Mouse (Mus musculus) kidney, adult 2 months (tissue): Measurements from ENCODE around the gene Plod2. TPM values are rescaled to one million over a fixed set of nuclear protein-coding genes. Genes with fewer than 3 reads are reported as not detected.

Source experiments
- DNase-seq: peaks from one replicate; pipeline ENCODE4 v3.0.0; 2021
- H3K27ac ChIP-seq: fragments of 200-500 bp; 2 replicates; pipeline ENCODE4 v1.5.1; 2012; ENCODE audit warnings: low read depth, low read length, control low read depth, inconsistent platforms; ENCODE audit not compliant: insufficient read depth
- H3K27me3 ChIP-seq: fragments of 200-500 bp; replicated peaks from 2 replicates; pipeline ENCODE4 v1.6.1; 2012; ENCODE audit warnings: mild to moderate bottlenecking, moderate library complexity, low read length, inconsistent platforms; ENCODE audit not compliant: control insufficient read depth, insufficient read depth
- H3K36me3 ChIP-seq: fragments of 200-500 bp; 2 replicates; pipeline ENCODE4 v1.6.1; 2012; ENCODE audit warnings: mild to moderate bottlenecking, moderate library complexity, low read length, inconsistent platforms; ENCODE audit not compliant: control insufficient read depth, insufficient read depth
- H3K4me1 ChIP-seq: fragments of 200-500 bp; 2 replicates; pipeline ENCODE4 v1.6.1; 2011; ENCODE audit warnings: low read length; ENCODE audit not compliant: control insufficient read depth, insufficient read depth
- H3K4me3 ChIP-seq: fragments of 200-500 bp; 2 replicates; pipeline ENCODE4 v1.5.1; 2011; ENCODE audit warnings: mild to moderate bottlenecking, low read depth, low read length, control low read depth; ENCODE audit not compliant: insufficient read depth
- CTCF ChIP-seq: fragments of 200-500 bp; conservative IDR thresholded peaks from 2 replicates; pipeline ENCODE4 v1.5.1; 2011; ENCODE audit warnings: low read depth, mild to moderate bottlenecking, control low read depth, low read length, moderate library complexity, mixed read lengths; ENCODE audit not compliant: insufficient read depth, insufficient read length
- POLR2A ChIP-seq: fragments of 200-500 bp; IDR thresholded peaks from one replicate; pipeline ENCODE4 v1.6.1; 2011; ENCODE audit warnings: low read depth, low read length, control low read depth
- WGBS: fragments of 180-500 bp; shearing (Covaris S2); methylation state at CpG from one replicate; pipeline ENCODE4 v1.1.7; 2018; 5-methylcytosine and 5-hydroxymethylcytosine counted together
- polyA plus RNA-seq: library from polyadenylated mRNA; depleted of rRNA; stranded (reverse); fragments of >200 nt; gene quantifications from 2 replicates; pipeline ENCODE4 v1.2.3, GENCODE M21; 2012; rRNA removed

Gene Plod2
- 11.3 and 11.4 TPM in 2 replicates for polyA plus RNA-seq

DNA sequence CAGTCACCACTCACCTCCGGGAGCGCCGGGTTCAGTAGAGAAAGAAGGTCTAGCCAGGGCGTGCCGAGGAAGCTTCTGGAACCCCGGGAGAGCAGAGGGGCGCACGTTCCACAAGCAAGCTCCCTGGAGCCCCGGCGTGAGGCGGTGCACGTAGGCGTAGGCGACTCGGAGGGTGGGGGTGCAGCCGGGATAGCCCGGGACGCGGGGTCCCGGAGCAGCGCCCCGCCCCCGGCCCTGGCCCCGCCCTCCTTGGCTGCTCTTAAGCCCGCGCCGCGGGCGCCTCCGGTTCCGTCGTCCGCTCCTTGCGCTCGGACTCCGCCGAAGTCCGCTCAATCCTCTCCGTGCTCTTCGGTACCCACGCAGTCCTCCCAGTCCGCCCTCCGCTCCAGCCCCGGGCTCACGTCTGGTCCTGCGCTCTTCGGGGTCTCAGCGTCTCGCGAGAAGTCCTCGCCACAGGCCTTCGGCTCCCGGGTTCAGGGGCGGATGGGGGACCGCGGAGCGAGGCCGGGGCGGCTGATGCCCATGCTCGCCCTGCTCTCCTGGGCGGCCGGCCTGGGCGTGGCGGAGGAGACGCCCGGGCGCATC lies at the start of gene Plod2:
Gene Plod2 (plus strand): TSS at position 247 of the 585 bp plus-strand sequence.
- DNase-seq: peak; percentile 84
- Histone ChIP-seq H3K36me3 (no peaks in the 10 kb centered on the region), H3K4me3 (peak within 1 kb of the TSS; percentile 84), H3K4me1 (peaks cover 4% of the 10 kb centered on the region; the same call in 1 of the 2 replicates), H3K27me3 (no peaks in the 10 kb centered on the region), H3K27ac (peak within 1 kb of the TSS; percentile 62; the same call in 1 of the 2 replicates)
- under 1% methylated on average over 65 of the region's 67 CpGs for WGBS
- TF ChIP-seq CTCF (no peak), POLR2A (peak; percentile 17)

DNA sequence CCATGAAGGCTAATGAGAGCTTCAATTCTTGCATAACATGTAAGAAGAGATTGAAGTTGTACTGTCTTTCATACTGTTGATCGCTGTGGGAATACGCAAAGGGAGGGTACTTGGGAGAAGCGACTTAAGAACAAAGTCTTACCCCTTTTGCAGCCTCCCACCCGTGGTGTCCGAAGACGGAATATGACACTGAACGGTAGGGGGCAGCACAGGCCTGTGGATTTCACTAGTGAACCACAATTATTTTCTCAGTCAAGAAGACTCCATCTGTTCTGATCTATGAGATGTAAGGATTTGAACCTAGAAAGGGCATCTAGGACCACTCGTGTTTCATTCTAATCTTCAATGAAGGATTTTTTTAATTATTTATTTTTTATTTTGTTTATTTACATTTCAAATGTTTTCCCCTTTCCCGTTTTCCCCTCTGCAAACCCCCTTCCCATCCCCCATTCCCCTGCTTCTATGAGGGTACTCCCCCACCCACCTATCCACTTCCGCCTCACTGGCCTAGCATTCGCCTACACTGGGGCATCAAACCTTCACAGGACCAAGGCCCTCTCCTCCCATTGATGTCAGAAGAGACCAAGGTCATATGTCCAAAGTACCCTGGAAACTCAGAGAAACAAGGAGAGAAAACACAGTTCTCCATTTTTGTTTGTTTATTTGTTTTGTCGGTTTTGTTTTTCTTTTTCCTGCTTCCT lies 42.2 kb upstream of the Plod2 start:
- H3K36me3 ChIP-seq: no peaks in the 10 kb centered on the region
- H3K4me3 ChIP-seq: no peak overlapping the region
- no peaks in the 10 kb centered on the region for H3K27me3 ChIP-seq
- TF ChIP-seq CTCF (peak; percentile 81), POLR2A (no peak)
- WGBS: 31% methylated on average over 12 of the region's 12 CpGs
- H3K27ac ChIP-seq: no peak overlapping the region
- H3K4me1 ChIP-seq: no peaks in the 10 kb centered on the region
- peak; percentile 85 for DNase-seq

DNA sequence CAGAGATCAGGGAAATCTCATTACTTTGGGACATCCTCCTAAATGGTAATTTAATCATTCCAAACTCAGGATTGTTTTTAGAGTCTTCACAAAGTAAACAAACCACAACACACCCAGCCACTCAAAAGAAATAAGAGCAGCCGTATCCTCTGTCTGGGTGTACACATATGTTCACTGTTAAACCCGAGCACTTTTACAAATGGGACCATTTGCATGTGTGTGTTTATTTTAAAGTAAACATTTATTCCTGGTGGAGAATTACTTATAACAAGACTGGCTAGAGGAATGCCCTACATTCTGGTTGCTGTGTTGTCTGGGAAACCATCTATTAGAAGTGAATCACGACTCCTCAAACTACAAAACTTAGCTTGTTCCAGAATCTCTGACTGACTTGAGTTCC lies 37.8 kb upstream of the Plod2 start:
- no peak for DNase-seq

GRCm38 (mm10) chr9:92504889-92505288 lies 37.1 kb upstream of the Plod2 start:
- TF ChIP-seq CTCF: no peak
- no peak for TF ChIP-seq POLR2A
- no peak overlapping the region for H3K4me3 ChIP-seq
- WGBS: 36% methylated on average over 1 of the region's 1 CpGs

More for the DNA sequence above, 37.8 kb upstream of the Plod2 start:
- no peaks in the 10 kb centered on the region for H3K27me3 ChIP-seq
- no peak overlapping the region for H3K4me3 ChIP-seq
- H3K4me1 ChIP-seq: no peaks in the 10 kb centered on the region
- no peaks in the 10 kb centered on the region for H3K36me3 ChIP-seq
- TF ChIP-seq POLR2A: no peak
- TF ChIP-seq CTCF: no peak
- WGBS: 51% methylated on average over 3 of the region's 3 CpGs
- H3K27ac ChIP-seq: no peak overlapping the region

GRCm38 (mm10) chr9:92511696-92512095 lies 30.3 kb upstream of the Plod2 start:
- DNase-seq: no peak
- H3K36me3 ChIP-seq: no peaks in the 10 kb centered on the region
- H3K27me3 ChIP-seq: no peaks in the 10 kb centered on the region
- TF ChIP-seq POLR2A: no peak
- no peak for TF ChIP-seq CTCF
- no peak overlapping the region for H3K27ac ChIP-seq
- H3K4me3 ChIP-seq: no peak overlapping the region
- no peaks in the 10 kb centered on the region for H3K4me1 ChIP-seq

More at GRCm38 (mm10) chr9:92504889-92505288, 37.1 kb upstream of the Plod2 start:
- no peak for DNase-seq
- Histone ChIP-seq H3K27ac (no peak overlapping the region), H3K36me3 (no peaks in the 10 kb centered on the region), H3K4me1 (no peaks in the 10 kb centered on the region), H3K27me3 (no peaks in the 10 kb centered on the region)

DNA sequence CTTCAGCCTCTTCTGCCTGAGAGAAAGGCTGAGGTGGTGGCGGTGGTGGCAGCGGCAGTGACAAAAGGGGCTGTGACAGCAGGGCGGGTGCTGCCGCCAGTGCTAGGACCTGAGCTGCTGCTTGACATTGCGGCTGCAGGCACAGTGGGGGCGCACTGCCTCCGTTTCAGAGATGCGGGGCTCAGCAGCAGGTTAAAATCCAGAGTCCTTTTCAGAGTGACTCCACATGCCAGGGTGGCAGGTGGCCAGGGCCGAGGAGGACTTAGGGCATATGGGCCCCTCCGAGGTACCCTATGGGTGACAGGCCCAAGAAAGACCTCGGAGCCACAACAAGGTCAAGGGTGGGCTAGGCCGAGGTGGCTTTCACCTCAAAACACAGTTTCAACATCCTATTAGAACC lies 25.0 kb upstream of the Plod2 start:
- no peak overlapping the region for H3K4me3 ChIP-seq
- WGBS: 94% methylated on average over 12 of the region's 12 CpGs
- TF ChIP-seq CTCF: no peak
- TF ChIP-seq POLR2A: no peak

DNA sequence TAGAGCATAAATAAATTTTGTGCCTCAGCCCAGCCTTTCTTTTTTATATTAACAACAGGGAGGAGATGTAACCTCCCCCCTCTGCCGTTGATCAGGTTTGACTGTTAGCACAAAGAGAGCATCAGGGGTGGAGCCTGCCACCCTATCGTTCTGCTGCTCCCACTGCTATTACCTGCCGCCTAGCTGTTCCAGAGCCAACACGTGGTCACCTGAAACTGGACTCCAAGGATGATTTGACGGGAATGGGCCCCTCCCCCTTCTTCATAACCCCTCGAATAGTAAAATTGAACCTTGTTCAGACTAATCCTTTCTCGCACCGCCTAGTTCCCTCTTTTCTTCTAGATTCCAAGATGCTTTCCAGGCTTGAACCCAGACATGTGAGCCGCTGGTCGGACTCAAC lies 21.3 kb upstream of the Plod2 start:
- H3K27me3 ChIP-seq: no peaks in the 10 kb centered on the region
- H3K36me3 ChIP-seq: no peaks in the 10 kb centered on the region
- WGBS: 64% methylated on average over 10 of the region's 10 CpGs
- H3K4me1 ChIP-seq: peaks cover 7% of the 10 kb centered on the region; the same call in 1 of the 2 replicates
- H3K4me3 ChIP-seq: no peak overlapping the region
- TF ChIP-seq POLR2A: no peak
- no peak for TF ChIP-seq CTCF
- DNase-seq: peak; percentile 62
- H3K27ac ChIP-seq: peak overlapping the region; percentile 50

More for the DNA sequence above, 25.0 kb upstream of the Plod2 start:
- no peaks in the 10 kb centered on the region for H3K36me3 ChIP-seq
- H3K27ac ChIP-seq: no peak overlapping the region
- DNase-seq: peak; percentile 25
- no peaks in the 10 kb centered on the region for H3K27me3 ChIP-seq
- 0 out of 2 replicates have a peak, but pooled peaks cover 4% of the 10 kb centered on the region for H3K4me1 ChIP-seq
